Mouse (Mus musculus) lung, adult 2 months (tissue): Measurements from ENCODE around the gene Cpm. TPM values are rescaled to one million over a fixed set of nuclear protein-coding genes. Genes with fewer than 3 reads are reported as not detected.
A peak's percentile ranks its signal among the peaks of the same experiment; 100 is the strongest.

Source experiments
- DNase-seq: peaks from one replicate; pipeline ENCODE4 v3.0.0; 2022
- H3K4me1 ChIP-seq: fragments of 200-500 bp; 2 replicates; pipeline ENCODE4 v1.6.1; 2011; ENCODE audit warnings: low read length; ENCODE audit not compliant: control insufficient read depth, insufficient read depth
- H3K4me3 ChIP-seq: fragments of 200-500 bp; replicated peaks from 2 replicates; pipeline ENCODE3; 2011; ENCODE audit warnings: low read depth, mild to moderate bottlenecking, control low read depth, low read length; ENCODE audit errors: extremely low read depth
- CTCF ChIP-seq: fragments of 200-500 bp; IDR thresholded peaks from 2 replicates; pipeline ENCODE4 v1.5.1; 2011; ENCODE audit warnings: mild to moderate bottlenecking, low read length, control low read depth; ENCODE audit not compliant: insufficient read depth
- POLR2A ChIP-seq: fragments of 200-500 bp; IDR thresholded peaks from 2 replicates; pipeline ENCODE4 v1.6.1; 2011; ENCODE audit warnings: low read depth, mild to moderate bottlenecking, control low read depth, low read length, borderline replicate concordance; ENCODE audit errors: extremely low read depth
- WGBS: fragments of 180-500 bp; shearing (Covaris S2); methylation state at CpG from one replicate; pipeline ENCODE4 v1.1.7; 2018; 5-methylcytosine and 5-hydroxymethylcytosine counted together
- polyA plus RNA-seq: library from polyadenylated mRNA; depleted of rRNA; stranded (reverse); fragments of >200 nt; gene quantifications from 2 replicates; pipeline ENCODE4 v1.2.3, GENCODE M21; 2012

Gene Cpm
- polyA plus RNA-seq, 1 experiment, result 117 TPM

- no peak for TF ChIP-seq CTCF
- no peak for TF ChIP-seq POLR2A
- H3K4me1 ChIP-seq, result peaks cover 7% of the 10 kb centered on the region
- DNase-seq, result no peak
- WGBS, result 55% methylated on average over 9 of the region's 9 CpGs
- H3K4me3 ChIP-seq, result peak overlapping the region; percentile 32
Observed at GRCm38 (mm10) chr10:117708856-117709255, 79.6 kb downstream of the Cpm start.

GRCm38 (mm10) chr10:117709326-117709830 lies 80.1 kb downstream of the Cpm start:
- Histone ChIP-seq H3K4me3 (peak overlapping the region; percentile 88), H3K4me1 (peaks cover 7% of the 10 kb centered on the region)
- WGBS, result 17% methylated on average over 12 of the region's 12 CpGs
- TF ChIP-seq CTCF (no peak), POLR2A (no peak)
- no peak for DNase-seq

GRCm38 (mm10) chr10:117709930-117710603 lies 80.8 kb downstream of the Cpm start:
- H3K4me3 ChIP-seq, result peak overlapping the region; percentile 88
- peak; percentile 84 for DNase-seq
- H3K4me1 ChIP-seq, result peaks cover 7% of the 10 kb centered on the region
- under 1% methylated on average over 62 of the region's 71 CpGs for WGBS
- TF ChIP-seq CTCF (no peak), POLR2A (peak; percentile 62; the same call in 1 of the 2 replicates)

GRCm38 (mm10) chr10:117710604-117711141 lies 81.4 kb downstream of the Cpm start, which contains the start of gene Mdm2:
TSS of gene Mdm2 (minus strand) at chr10:117710758.
- under 1% methylated on average over 51 of the region's 52 CpGs for WGBS
- TF ChIP-seq POLR2A (peak; percentile 72), CTCF (peak; percentile 37; the same call in 1 of the 2 replicates)
- H3K4me1 ChIP-seq, result peaks cover 7% of the 10 kb centered on the region
- peak; percentile 95 for DNase-seq
- H3K4me3 ChIP-seq, result peak within 1 kb of the TSS; percentile 88

- Histone ChIP-seq H3K4me3 (no peak overlapping the region), H3K4me1 (peaks cover 7% of the 10 kb centered on the region)
- 53% methylated on average over 5 of the region's 5 CpGs for WGBS
- TF ChIP-seq POLR2A (no peak), CTCF (no peak)
- no peak for DNase-seq
Observed at GRCm38 (mm10) chr10:117711408-117711807, 82.1 kb downstream of the Cpm start.

- Histone ChIP-seq H3K4me1 (peaks cover 4% of the 10 kb centered on the region), H3K4me3 (no peak overlapping the region)
- DNase-seq, result no peak
- WGBS, result 90% methylated on average over 9 of the region's 9 CpGs
- TF ChIP-seq POLR2A (no peak), CTCF (no peak)
Observed at GRCm38 (mm10) chr10:117712191-117712754, 83.0 kb downstream of the Cpm start.

GRCm38 (mm10) chr10:117712871-117713270 lies 83.6 kb downstream of the Cpm start:
- TF ChIP-seq POLR2A (no peak), CTCF (no peak)
- no peak for DNase-seq
- Histone ChIP-seq H3K4me3 (no peak overlapping the region), H3K4me1 (peaks cover 7% of the 10 kb centered on the region)
- WGBS, result 88% methylated on average over 9 of the region's 9 CpGs

- peaks cover 7% of the 10 kb centered on the region for H3K4me1 ChIP-seq
- TF ChIP-seq CTCF (no peak), POLR2A (no peak)
- WGBS, result 90% methylated on average over 8 of the region's 8 CpGs
- no peak for DNase-seq
- no peak overlapping the region for H3K4me3 ChIP-seq
Observed at GRCm38 (mm10) chr10:117713466-117713865, 84.2 kb downstream of the Cpm start.

- TF ChIP-seq POLR2A, result no peak
- TF ChIP-seq CTCF, result no peak
- no peak for DNase-seq
- WGBS, result 86% methylated on average over 3 of the region's 3 CpGs
- no peak overlapping the region for H3K4me3 ChIP-seq
- peaks cover 3% of the 10 kb centered on the region; the same call in 1 of the 2 replicates for H3K4me1 ChIP-seq
Observed at GRCm38 (mm10) chr10:117714048-117714545, 84.8 kb downstream of the Cpm start.
